Mouse (Mus musculus): ENCODE results near the gene Tnxb.

DNA sequence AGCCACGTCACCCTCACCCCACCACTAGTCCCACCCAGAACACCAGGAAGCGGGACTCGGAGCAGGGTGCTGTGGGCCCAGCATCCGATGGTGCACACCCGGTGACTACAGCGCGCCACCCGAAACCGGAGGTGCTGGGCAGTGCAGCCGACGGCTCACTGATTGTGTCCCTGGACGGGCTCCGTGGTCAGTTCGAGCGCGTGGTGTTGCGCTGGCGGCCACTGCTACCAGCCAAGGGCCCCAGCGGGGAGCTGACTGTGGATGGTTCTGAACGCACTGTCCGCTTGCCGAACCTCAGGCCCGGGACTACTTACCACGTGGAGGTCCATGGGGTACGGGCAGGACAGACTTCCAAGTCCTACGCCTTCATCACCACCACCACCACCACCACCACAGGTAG is 9.9 kb downstream of the Tnxb start:
- TF ChIP-seq MAFK (IDR thresholded peaks at IDR 0.05; ENCODE audit: insufficient read depth, low read depth, low read length) (no peak), CHD2 (IDR thresholded peaks at IDR 0.05; ENCODE audit: low read depth, low read length) (no peak)
